Mouse (Mus musculus) ES-E14 (cell line): ENCODE measurements around the gene Amer2.

Experiments used
- CHD2 ChIP-seq: IDR thresholded peaks from 2 replicates; pipeline ENCODE4 v1.6.1; 2014; ENCODE audit warnings: mild to moderate bottlenecking, low read depth, low read length, inconsistent platforms
- HCFC1 ChIP-seq: IDR thresholded peaks from 2 replicates; pipeline ENCODE4 v1.6.1; 2012; ENCODE audit warnings: low read length, inconsistent platforms, borderline replicate concordance; ENCODE audit not compliant: insufficient read depth
- ZNF384 ChIP-seq: IDR thresholded peaks from 2 replicates; pipeline ENCODE4 v1.6.1; 2012; ENCODE audit warnings: low read depth, low read length, inconsistent platforms

GRCm38 (mm10) chr14:60411229-60411628, 38.2 kb downstream of the Amer2 start:
- TF ChIP-seq CHD2: no peak
- no peak for TF ChIP-seq ZNF384
- TF ChIP-seq HCFC1: no peak
